Mouse (Mus musculus) hematopoietic stem cell, adult 5-6 weeks (primary cell): Measurements from ENCODE around the gene Sh3d21. TPM values are rescaled to one million over a fixed set of nuclear protein-coding genes. Genes with fewer than 3 reads are reported as not detected.

Experiments used
- ATAC-seq, 2 experiments: fragments of 125-278 bp in 1 of 2; replicated peaks in 1 of 2; 2 replicates each; pipeline ENCODE4 v1.8.0; 2016 to 2017; ENCODE audit warnings: inconsistent platforms in 2 of 2, mild to moderate bottlenecking in 2 of 2, moderate number of reproducible peaks in 2 of 2, low read depth in 1 of 2, moderate TSS enrichment in 1 of 2; ENCODE audit not compliant: low FRiP score in 2 of 2, poor library complexity in 2 of 2, severe bottlenecking in 2 of 2, insufficient read depth in 1 of 2, low TSS enrichment in 1 of 2
- total RNA-seq: library from RNA; stranded (forward); fragments of 172-1452, 232-1000 nt; gene quantifications from 2 replicates; pipeline ENCODE4 v1.2.3, GENCODE M21; 2017

Gene Sh3d21
- total RNA-seq, 1 experiment from 2014 or later: 0.89 TPM

DNA sequence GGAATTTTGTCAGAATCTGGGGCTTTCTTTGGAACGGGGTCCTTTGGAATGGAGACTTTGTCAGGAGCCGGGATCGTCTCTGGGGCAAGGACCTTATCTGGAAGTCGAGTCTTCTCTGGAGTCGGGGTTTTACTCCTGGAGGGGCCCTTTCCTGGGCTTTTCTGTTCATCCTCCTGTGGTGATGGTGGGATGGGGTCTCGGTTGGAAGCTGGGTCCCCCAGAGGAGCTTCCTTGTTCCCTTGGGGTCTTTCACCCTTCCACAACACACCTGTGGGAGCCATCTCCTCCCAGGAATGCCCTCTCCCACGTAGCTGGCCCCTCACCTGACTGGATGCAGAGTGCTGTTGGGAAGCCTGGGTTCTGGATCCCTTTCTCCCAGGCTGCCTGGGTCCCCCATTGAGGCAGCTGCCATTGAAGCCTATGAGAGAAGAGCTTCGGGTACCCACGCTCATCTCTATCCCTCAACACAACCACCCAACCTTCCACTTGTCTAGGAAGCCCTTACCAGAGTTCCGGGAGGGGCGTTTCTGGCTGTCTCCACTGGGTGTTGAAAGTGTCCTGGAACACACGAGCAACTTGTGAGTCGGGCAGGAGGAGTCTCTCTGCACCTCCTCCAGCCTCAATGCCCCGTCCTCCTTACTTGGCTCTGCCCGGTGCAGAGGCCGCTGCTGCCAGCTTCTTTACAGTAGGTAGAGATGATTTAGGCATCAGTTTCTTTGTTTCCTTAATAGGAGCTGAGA lies 11.4 kb downstream of the Sh3d21 start:
- no peak for ATAC-seq

DNA sequence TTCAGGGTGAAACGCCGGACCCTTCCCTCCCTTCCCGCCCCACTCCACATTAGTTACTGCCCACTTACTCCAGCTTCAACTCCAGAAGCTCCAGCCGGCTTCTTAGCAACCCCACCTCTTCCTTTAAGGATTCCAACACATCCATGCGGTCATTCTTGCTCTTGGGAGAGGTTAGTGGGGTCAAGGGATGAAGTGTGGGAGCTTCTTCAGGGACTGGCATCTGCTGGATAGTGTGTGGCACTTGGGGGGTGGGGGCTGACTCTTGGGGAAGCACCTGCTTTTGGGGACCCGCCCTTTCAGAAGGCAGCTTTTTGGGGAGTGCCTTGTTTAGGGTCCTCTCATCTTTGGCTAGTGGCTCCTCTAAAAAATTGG lies 12.4 kb downstream of the Sh3d21 start:
- ATAC-seq: no peak

DNA sequence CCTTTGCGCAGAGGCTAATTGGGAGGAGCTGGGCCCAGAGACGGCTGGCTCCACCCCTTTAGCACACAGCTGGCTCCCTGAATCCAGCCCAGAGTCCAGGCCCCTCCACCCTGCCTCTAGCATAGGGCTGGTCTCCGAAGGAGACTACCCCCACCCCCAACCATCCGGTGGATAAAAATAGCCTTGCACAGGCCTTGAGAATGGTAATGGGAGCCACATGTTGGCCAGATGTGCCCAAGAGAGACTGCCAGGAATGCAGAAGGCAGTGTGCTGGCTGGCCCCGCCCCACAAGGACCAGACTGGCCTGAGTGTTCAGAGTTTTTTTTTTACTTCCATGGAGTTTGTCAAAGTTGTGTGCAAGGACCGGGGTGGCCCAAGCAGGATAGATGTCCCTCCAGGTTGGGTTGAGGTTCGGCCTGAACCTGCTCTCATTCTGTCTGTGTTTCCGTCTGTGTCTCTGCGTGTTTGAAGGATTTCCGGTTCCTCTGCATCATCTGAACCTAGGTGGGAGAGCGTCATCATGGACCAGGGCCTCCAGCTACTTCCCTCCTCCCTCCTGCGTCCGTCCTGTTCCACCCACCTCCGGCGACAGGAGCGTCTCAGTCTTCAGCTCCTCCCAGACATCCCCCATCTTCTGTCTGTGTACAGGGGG lies 12.9 kb downstream of the Sh3d21 start:
- ATAC-seq: no peak

DNA sequence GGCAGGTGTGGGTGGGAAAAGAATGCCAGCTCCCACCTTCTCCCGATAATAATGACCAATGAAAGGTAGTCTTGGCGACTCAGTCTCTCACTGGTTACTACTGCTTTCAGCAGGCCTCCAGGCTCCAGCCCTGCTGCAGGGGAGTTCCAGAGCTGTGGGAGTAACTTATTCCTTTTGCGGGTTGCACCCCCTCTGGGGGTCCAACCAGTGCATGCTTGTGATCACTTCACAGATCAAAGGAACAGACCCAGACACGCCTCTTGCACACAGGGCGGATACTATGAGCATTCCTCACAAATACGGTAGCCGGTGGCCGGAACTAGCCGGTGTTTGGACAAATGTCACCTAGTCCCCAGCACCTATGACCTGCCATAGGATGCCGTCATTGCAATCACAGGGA lies 13.5 kb downstream of the Sh3d21 start:
- no peak for ATAC-seq

DNA sequence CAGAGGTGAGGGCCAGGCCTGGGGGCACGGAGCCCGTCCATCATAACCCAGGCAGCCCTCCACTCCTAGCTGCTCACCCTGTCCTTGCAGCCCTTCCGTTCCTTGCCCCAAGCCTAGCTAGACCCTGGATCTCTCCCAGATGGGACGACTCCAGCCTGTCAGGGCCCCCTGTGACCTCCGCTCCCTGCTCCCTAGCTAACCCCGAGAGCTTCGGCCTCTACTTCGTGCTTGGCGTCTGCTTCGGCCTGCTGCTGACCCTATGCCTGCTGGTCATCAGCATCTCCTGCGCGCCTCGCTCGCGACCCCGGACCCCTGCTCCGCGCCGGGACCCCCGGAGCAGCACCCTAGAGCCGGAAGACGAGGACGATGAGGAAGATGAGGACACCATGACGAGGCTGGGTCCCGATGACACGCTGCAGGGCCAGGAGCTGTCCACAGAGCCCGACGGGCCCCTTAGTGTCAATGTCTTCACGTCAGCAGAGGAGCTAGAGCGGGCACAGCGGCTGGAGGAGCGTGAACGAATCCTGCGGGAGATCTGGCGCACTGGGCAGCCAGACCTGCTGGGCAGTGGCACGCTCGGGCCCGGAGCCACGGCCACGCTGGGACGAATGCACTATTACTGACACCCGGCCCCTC lies 14.1 kb downstream of the Sh3d21 start:
- ATAC-seq: peak in 1 of 2 experiments; percentile 23; a peak in 1 of 4 replicates

DNA sequence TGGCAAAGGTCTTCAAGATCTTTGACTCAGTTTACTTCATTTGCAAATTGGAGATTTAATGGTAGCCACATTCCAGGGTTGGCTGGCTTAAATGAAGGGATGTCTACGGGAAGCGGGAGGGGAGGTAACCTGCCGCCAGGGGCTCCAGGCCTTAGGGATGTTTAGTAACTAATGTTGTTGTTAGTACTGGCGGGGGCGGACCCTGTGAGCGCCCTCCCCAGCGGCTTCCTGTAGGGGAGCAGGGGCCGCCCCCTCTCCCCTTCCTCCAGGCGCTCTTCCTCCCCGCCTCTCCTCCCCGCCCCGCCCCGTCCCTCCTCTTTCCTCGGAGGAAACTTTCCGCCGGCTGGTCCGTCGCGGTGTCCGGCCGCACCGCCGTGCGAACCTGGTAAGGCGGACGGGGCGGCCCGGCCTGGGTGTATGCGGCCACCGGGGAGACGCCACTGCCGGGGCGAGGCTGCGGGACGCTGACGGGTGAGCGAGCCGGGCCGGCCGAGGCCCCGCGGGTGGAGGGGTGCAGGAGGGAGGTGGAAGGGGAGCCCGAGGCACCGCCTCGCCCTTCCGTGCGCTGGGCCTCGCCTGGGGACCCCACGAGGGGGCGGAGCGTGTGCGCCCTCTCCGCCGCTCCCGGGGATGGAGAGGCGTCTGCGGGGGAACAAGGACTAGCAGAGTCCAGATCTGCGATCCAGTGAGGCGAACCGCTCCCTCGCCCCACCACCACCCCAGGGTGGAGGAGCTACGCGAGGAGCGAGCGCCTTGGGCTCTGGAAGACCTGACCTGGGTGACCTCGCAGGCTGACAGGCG lies 14.9 kb downstream of the Sh3d21 start:
- ATAC-seq: peak; percentile 52 to 69

DNA sequence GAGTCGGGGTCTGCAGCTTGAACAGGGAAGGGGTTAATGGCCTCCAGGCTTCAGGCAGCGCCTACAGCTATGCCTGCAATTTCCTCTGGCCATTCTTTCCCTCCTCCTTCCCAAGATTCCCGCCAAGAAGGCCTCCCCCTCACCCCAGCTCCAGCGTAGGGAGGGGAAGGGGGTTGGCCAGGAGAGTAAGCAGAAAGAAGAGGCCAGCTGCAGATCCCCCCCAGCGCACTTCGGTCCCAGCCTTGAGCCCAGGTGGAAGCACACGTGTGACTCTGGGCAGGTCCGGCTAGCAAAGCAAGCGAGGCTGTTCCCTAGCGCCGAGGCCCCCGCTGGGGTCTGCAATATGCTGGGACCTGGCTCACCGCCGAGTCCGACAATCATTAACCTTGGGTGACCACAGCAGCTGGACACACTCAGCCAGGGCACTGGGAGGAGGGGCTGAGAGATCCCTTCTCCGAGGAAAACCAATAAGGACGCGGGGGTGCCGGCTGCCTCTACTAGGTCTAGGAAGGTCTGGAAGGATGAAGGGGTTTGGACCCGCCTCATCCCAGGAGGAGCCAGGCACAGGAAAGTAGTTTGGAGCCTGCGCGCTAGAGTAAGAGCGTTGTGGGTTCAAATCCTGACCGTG lies 15.6 kb downstream of the Sh3d21 start, which contains the start of gene Eva1b:
Eva1b (plus strand) TSS at position 212 of the 628 bp plus-strand sequence.
- ATAC-seq: no peak

DNA sequence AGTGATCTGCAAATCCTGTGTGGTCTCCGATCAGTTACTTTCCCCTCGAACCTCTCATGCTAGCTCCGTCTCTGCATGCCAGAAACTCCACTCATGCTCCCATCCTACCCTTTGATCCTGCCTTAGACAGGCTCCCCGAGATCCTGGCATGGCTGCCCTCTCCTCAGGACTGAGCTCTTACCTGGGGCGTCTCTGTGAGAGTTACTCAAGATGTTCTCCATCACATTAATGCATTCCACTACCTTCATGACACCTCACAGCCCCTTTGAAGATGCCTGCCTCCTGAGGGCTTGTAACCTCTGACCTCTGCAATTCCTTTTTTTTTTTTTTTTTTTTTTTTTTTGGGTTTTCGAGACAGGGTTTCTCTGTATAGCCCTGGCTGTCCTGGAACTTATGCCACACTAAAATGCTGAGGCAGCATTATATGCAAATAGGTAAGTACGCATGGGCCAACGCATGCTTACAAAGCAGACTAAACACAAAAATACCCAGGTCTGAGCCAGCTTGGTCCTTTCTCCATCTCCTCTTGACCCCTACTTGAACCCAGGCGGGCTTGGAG lies 16.2 kb downstream of the Sh3d21 start:
- ATAC-seq: no peak

DNA sequence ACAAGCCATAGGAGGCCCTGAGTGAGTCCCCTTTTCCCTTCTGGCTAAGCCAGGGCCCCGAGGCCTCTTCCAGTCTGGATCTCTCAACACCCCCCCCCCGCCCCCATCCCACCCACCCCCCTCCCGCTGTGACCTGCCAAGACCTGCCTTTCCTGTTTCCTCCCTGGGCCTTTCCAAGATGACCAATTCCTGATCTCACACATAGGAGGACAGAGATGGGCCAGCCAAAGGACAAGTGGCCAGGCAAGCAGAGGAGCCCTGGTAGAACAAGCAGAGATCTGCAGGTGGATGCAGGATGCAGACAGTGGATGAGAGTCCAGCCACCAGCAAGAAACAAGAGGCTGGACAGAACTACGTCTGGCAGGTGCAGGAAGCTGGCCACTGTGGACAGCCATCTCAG lies 17.9 kb downstream of the Sh3d21 start:
- ATAC-seq: no peak

DNA sequence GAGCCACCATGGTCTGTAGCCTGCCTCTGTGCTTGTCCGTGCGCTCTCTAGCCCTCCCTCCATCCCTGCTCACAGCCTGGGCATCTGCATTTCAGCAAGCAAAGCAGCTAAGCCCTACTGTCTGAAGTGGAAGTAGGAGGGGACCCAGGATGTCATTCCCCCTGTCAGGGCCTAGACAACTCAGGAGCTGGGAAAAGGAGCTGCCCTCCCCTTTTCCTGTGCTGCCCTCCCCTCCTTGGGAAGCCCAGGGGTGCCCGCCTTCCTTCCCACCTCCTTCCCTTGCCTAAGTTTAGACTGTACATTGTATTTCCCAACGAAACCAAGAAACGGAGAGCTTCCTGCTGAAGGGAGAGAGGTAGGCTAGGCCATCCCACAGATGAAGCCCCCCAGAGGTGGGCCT lies 22.3 kb downstream of the Sh3d21 start:
- no peak for ATAC-seq

DNA sequence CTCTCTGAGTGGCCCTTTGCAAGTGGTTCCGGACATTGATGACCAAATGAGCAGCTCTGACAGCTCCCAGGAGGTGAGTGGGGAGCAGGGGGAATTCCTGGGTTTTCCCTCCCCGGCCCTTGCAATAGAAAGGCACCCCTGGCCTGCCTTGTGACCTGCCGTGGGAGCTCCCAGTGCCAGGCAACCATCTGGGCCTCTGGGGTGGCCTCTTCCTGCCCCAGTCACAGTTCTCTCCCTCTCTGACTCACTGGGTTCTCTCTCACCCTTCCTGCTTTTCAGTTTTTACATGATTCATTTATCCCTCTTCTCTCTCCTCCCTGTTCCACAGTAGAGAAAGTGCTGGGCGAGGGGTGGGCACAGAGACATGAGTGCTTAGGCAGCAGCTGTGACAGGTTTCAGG lies 25.5 kb downstream of the Sh3d21 start:
- no peak for ATAC-seq

DNA sequence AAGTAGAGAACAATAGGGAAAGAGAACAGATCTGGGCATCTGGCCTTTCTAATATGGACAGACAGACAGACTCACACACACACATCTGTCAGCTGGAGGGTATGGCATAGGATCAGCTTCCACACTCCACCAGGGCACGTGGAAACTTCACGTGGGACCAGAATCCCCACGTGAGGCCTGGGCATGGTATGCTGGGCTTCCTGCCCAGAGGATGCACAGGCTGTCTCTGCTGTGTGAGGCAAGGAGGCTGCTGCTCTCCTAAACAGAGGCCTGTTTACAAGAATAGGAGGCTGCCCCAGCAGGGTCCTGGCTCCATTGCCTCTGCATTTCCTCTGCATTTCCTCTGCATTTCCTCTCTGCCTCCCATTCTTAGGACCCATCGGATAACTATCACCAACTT lies 28.7 kb downstream of the Sh3d21 start:
- ATAC-seq: no peak

DNA sequence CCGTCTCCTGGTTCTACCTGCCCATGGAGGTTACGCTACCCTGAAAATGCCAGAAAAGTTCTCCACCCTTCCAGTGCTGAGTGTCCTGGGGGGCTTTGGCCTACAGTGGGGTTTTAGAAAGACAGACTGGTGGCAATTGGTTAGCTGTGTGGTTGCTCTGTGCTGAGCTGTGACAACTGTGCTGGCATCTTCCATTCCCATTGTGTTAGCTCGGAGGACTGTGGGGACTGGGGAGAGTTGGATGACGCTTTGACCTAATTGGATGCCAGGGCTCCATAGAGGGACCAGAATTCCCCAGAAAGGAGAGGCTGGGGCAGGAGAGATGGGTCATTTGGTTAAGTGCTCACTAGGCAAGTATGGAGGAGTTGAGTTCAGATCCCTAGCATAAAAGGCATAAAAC lies 29.1 kb downstream of the Sh3d21 start:
- ATAC-seq: no peak

DNA sequence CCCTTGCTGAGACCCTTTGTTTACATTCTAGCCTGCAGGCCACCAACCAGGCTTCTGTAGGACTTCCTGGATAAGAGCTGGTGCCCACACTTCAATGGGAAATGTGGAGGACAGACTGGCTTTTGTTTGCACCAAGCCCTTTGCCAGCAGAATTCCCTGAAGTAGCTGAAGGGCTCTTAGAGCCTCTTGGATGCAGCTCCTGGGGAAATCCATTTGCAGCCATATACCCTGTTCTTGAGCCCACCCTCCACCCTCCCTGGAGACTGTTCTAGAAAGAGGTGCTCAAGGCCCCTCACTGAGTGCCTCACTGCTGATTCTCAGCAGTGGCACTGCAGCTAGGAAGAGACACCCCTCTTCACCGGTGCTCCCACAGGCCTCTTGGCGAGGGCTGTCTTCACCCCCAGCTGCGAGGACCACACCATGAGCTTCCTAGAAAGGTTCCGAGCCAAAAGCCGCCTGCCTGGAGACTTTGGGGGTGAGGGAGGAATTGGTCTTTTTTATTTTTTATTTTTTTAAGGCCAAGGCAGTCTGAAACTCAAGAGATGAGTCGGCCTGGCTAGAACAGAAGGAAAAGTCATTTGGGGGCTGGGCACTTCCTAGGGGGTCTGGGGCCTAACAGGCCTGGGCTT lies 30.5 kb downstream of the Sh3d21 start:
- ATAC-seq: no peak

DNA sequence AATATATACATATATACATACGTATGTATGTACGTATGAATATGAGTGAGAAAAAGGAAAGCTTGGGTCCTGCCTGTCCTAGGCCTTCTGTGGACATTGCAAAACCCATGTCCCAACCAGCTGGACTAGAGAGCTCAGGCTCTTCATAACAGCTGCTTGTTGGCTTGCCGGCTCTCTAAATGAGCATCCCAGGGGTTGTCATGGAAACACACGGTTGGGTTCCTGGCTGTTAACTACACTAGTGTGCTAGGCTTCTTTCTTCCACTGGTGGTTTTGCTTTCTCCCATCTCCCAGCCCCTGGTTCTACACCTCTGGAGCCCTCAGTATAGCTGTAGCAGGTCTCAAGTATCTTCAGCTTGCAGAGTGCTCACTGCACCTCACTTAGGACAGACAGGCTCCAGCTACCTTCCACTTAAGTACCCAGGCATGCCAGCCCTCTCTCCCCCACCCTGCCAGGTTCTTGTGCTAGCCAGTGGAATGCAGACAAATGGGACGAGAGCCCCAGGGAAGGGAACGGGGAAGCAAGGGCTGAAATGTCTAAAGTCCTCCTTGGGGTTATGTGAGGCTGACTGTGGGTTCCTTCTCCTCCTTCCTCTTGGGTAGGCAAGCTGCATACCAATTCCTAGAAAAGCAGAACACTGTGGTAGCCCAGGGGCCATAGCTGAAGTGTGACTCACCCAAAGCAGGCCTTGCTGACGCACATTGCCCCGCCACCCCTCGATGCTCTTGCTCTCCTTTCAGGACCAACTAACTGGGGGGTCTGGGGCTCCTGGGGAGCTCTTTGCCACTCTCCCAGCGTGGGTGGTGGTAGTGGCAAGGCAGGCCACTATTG lies 31.8 kb downstream of the Sh3d21 start:
- ATAC-seq: peak; percentile 91 to 94

DNA sequence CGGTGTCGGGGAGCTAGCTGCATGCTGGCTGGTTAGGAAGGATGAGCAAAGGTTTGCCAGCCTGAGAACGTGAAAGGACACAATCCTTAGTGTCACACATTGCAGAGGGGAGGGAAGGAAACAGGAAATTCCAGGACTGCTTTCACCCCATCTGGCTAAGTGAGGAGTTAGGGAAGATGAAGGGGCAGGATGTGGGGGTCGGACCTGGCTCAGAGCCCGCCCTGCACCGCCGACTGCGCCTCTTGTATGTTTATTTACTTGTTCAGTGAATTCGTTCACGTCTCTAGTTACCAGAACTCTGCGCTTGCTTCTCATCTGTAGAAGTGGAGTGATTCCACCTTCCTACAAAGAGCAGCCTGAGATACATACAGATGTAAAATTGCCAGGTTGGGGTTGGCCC lies 32.8 kb downstream of the Sh3d21 start:
- ATAC-seq: no peak
